Mouse (Mus musculus) urinary bladder, postnatal 14 days (tissue): ENCODE measurements around the gene Zfp771.
A peak's percentile ranks its signal among the peaks of the same experiment; 100 is the strongest.

Experiments used
- DNase-seq: peaks from one replicate; pipeline ENCODE4 v3.0.0; 2021; ENCODE audit warnings: low spot score

Zfp771 gene

DNA sequence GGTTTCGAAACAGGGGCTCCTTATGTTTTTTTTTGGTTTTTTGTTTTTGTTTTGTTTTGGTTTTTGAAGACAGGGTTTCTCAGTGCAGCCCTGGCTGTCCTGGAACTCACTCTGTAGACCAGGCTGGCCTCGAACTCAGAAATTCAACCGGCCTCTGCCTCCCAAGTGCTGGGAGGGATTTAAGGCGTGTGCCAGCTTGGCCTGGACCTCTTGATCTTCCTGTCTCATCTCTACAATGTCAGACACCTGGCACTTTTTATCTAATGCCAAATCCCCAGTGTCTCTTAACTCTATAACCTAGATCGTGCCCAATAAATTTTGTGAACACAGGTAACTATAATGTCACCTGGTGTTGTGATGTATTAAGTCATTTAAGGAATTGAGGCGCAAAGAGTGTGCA lies 9.3 kb downstream of the Zfp771 start:
- no peak for DNase-seq

DNA sequence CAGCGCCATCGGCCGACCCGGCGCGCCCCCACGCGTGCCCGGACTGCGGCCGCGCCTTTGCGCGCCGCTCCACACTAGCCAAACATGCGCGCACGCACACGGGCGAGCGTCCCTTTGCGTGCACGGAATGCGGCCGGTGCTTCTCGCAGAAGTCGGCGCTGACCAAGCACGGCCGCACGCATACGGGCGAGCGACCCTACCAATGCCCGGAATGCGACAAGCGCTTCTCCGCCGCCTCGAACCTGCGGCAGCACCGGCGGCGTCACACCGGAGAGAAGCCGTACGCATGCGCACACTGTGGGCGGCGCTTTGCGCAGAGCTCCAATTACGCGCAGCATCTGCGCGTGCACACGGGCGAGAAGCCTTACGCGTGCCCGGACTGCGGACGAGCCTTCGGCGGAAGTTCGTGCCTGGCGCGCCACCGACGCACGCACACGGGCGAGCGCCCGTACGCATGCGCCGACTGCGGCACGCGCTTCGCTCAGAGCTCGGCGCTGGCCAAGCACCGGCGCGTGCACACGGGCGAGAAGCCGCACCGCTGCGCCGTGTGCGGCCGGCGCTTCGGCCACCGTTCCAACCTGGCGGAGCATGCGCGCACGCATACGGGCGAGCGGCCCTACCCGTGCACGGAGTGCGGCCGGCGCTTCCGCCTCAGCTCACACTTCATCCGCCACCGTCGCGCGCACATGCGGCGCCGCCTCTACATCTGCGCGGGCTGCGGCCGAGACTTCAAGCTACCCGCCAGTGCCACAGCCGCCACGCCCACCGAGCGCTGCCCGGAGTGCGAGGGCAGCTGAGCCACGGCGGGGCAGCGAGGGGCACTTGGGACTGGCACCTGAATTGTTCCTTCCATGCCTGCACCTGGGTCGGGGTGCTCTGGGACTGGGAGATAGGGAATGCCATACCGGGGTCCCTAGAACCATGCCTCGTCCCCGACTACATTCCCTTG lies 10.0 kb downstream of the Zfp771 start:
- DNase-seq = peak; percentile 96

DNA sequence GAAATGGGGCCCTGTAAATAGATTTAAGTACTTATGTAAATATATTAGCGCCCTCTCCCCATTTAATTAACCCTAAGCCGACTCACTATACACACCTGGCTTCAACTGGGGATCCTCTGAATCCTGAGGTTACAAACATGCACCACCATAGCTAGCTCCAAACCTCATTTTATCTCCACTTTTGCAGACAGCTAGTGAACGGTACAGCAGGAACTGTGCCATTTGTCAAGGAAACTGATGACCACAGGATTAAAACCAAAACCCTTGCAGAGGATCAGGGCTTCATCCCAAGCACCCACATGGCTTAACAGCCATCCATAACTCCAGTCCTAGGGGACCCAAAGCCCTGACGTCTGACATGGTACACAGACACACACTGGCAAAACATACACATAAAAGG lies 10.9 kb downstream of the Zfp771 start:
- no peak for DNase-seq

DNA sequence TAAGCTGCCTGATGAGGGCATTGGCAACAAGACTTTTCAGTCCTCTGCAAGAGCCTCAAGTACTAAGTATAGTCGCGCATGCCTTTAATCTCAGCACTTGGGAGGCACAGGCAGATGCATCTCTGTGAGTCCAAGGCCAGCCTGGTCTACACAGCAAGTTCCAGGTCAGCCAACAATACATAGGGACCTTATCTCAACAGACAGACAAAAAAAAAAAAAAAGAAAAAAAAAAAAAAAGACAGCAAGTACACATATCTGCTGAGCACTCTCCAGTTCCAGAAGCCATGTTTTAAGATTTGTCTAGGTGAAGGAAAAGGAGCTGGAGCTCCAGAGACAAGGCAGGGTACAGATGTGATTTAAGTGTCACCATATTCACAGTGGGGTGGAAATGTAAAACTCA lies 11.9 kb downstream of the Zfp771 start:
- DNase-seq = no peak

DNA sequence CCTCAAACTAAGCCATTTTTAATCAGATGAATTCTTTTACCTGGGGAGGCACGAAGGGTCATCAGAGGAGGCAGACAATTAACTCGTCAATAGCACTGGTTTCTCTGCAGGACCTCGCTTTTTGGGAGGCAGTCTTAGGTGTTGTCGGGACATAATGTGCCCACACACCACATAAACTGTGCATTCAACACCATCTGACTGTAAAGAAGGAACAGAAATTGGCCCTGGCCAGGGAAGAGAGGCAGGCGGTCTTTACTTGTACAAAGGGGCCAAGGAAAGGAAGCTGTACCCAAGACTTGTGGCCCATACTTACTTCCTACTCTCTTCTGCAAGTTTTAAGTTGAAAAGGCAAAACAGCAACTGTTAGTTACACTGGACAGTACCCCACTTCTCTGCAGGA lies 12.4 kb downstream of the Zfp771 start:
- no peak for DNase-seq

DNA sequence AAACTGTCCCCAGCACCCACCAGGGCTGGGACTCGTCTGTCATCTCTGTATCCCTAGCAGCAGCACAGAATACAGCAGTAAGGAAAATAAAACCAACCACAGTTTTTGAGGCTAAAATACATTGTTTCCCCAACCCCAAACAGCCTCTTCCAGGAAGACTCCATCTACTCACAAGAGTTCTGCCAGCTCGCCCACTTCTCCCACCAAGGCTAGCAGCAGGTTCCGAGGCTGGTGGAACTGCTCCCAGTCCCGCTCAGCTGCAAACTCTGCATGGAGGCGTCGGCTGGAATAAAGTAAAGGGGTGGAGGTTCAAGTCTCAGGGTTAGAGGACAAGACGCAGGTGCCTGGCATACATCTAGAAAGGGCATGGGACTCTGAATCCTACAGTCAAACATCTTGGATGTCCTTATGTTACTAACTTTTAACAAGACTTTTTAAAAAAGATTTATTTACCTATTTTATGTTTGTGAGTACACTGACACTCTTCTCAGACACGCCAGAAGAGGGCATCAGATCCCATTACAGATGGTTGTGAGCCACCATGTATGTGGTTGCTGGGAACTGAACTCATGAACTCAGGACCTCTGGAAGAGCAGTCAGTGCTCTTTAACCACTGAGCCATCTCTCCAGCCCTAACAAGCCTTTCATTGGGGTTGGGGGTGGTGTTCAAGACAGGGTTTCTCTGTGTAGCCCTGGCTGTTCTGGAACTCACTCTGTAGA lies 15.3 kb downstream of the Zfp771 start:
- no peak for DNase-seq

DNA sequence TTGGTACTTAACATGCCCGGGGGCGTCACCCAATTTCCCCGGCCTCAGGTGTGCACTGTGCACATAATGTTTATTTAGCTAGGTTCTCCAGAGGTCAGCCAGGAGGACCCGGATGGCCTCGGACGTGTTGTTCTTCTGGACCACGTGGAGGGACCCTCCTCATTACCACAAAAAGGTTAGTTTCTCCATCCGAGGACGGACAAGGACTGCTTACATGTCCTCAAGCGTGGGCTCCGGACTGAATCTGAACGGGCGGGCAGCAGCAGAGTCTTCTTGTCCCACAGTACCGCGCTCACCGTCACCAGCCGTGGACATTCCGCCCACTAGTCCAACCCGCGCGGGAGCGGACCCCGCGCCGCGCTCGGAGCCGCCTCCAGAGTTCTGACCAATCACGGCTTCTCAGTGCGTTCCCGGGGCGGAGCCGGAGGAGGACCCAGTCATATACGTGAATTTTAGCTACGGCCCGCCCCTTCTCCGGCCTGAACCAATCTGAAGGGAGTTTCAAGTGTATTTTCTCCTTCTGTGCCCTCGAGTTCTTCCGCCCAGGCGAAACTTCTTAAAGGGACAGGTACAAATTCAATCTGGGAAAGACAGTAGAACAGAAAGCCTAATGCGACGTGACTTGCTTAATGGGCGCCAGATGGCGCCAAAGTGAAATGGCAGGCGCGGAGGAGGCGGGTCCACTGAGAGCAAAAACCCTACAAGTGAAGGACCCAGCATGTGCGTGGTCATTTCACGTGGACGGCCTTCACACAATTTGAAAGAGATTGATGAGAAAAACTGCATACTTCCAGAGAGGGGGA lies 16.4 kb downstream of the Zfp771 start, which contains the start of gene Dctpp1:
Gene Dctpp1 (minus strand): TSS at position 401 of the 803 bp plus-strand sequence.
- peak; percentile 96 for DNase-seq

DNA sequence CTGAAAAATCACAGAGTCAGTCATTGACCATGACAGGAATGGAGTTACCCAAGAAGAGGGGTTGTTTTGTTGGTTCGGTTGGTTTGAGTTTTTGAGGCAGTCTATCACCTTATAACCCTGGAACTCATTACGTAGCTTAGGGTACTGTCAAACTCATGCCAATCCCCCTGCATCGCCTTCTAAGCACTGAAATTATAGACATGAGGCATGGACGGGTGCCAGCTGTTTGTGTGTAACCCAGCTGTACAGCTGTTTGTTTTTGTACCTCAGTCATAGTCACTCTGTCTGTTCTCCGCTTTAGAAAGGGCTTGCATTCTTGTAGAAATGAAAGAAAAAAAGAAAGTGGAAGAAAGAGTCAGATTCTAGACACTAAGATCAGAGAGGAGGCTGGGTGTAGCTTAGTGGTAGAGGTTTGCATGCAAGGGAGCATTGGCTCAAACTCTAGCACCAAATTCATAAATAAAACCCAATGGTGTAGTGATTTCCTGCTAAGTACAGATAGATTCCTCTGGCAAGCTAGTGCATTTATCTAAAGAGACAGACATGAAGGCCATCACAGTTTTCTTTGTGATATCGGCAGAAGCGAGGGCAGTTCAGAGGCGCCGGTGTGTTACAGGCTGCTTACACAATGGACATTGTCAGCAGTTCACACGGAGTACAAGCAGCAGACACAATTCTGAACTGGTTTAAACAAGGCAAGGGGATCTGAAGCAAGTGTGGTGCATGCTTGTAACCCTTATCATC lies 18.3 kb downstream of the Zfp771 start:
- DNase-seq = no peak

DNA sequence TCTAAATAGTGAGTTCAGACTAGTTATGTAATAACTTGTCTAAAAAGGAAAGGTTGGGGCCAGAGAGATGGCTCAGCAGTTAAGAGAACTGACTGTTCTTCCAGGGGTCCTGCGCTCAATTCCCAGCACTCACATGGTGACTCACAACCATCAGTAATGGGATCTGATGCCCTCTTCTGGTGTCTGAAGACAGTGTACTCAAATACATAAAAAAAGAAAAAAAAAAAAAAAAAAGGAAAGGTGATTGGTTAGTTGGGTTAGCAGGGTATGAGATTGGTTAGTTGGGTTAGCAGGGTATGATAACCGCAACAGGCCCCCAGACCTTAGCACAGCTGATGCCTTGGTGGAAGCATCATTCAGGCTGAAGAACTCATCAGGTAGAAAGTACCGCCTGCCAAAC lies 19.5 kb downstream of the Zfp771 start:
- no peak for DNase-seq

DNA sequence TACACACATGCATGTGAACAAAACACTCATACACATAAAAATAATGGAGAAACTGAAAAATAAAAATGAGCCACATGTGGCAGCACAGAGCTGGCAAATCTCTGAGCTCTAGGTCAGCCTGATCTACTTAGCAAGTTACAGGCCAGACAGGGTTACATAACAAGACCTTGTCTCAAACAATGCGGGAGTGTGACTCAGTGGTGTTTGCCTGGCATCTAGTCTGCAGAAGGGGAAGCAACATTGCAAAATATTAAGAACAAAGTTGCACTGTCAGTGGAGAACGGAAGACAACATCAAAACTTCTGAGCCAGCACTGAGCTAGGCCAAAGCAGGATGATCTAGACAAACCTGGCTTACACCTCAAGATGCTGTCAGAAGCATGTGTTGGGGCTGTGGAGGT lies 26.2 kb downstream of the Zfp771 start:
- DNase-seq = no peak

DNA sequence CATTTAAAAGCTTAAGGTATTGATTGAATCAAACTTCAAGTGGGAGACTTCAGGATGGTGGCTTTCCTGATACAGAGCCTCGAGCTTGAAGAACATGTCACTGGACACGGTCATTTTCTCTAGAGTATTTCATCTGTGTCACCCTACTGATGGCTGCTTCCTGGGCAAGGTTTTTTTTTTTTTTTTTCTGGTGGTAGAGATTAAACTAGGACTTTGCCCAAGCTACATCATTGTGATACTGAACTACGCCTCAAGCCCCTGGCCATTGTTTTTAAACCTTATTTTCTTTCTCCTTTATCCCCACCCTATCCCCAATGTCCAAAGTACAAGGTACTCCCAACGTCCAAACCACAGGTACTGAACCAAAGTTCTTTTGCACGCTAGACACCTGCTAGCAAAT lies 26.6 kb downstream of the Zfp771 start:
- DNase-seq = no peak

DNA sequence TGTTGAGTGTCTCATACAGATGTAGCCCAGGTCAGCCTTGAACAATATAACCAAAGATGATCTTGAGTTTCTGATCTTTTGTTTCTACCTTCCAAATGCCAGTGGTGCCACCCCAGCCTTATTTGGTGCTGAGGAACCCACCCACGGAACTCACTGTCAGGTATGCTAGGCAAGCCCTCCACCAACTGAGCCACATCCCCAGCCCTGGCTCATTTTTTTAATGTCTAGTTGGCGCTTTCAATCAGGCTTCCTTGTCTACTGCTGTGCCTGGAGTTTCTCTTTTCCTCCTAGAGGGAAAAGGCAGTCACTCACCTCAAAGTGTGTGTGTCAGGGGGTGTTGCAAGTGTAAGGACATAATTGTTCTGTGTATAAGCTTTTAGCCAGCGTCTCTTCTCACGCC lies 27.0 kb downstream of the Zfp771 start:
- no peak for DNase-seq

DNA sequence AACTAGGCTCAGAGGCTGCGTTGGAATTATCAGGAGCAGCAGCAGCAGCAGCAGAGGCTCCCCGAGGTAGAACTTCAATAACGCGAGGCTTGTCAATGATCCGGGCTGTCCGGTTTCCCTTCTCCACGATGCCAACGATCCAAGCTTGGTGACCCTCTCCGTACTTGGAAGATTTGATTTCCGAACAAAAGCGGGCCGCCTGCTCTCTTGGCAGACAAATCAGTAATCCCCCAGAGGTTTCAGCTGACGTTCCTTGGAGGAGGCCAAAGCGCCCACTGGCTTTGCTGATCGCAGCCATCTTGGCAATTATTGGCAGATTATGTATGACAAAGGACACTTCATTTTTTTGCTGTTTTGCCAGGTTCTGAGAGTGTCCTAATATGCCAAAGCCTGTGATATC lies 28.5 kb downstream of the Zfp771 start:
- no peak for DNase-seq

DNA sequence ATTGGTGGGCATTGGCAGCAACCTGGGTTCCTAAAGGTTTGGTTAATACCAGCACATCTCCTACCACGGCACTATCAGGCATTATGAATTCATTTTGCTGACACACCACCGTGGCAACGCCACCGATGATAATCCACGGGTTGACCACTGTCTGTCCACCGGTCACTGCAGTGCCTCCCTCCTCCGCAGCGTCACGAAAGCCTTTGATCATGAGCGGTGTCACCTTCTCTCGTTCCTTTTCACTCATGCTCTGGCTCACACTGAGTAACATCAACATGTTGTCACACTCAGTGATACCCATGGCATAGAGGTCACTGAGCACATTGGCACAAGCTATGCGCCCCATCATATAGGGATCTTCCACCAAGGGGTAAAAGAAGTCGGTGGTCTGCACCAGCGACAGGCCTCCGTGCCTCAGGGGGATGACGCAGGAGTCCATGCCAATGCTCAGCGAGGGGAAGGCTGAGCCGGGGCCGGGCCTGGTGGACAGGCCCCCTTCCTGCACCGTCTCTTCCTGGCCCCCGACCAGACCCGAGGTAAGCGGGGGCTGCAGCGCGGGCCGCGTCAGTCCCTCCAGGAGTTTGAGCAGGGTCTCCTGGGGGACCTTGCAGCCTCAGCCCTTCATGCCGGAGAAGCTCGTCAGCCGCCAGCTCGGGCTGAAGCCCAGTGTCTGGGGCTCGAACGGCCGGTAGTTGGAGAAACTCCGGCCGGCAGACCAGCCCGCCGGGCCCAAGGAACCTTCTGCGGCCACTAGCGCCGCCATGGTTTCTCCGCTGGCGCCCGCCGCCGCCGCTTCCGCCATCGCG lies 29.2 kb downstream of the Zfp771 start:
- DNase-seq = peak; percentile 22

DNA sequence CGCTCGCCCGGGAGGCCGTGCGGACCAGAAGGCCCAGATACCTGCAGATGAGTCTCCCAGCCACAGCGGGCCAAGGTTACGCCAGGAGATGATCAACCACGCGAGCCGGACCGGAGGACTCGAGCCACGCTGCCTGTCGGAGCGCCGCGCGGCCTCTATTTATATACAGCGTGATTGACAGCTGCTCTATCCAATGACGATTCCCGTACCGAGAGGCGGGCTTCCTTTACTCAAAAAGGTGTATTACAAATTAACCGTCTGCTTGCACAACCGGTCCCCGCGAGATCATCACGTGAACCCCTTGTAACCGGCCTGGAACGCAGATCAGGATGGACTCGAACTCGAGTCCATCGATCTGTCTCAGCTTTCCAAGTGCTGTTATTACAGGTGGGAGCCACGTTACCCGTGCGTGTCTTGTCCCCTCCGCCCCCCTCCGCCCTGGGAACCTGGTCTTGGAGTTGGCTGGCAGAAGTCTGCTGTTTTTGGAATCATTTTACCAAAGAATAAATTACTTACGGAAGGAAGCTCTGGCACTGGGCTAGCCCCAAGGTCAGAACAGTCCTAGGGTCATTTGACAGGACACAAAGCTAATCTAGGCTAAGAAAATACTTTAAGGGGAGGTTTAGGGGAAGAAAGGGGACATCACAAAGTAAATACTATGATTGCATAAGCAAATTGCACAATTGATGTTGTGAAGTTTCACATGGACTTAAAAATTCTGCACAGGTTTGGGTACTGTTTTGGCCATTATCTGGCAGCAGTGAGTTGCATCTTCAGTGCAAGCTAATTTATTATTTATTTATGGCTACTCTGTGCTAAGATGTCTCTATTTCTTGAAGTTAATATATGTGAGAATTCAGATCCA lies 30.1 kb downstream of the Zfp771 start, which contains the start of gene Sephs2:
Gene Sephs2 (minus strand): TSS at position 131 of the 865 bp plus-strand sequence.
- DNase-seq = peak; percentile 95

DNA sequence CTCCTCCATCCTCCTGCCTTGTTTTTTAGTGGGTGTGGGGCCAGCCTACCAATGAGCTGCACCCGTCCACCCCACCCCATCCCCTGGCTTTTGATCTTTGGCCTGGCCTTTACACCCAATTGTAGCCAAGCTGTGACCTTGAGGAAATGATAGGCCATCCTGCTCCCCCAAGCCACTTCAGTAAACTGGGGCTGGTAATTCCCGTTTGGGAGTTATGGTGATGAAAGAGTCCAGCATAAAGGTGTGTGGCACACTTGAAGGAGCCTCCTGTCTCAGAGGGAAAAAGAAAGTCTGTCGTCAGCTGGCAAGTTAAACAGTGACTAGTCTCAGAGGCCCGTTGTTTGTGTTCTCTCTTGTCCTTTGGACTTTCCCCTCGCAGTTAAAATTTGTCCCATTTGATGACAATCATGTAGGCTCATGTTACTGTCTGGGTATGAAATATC lies 32.5 kb downstream of the Zfp771 start:
- no peak for DNase-seq

DNA sequence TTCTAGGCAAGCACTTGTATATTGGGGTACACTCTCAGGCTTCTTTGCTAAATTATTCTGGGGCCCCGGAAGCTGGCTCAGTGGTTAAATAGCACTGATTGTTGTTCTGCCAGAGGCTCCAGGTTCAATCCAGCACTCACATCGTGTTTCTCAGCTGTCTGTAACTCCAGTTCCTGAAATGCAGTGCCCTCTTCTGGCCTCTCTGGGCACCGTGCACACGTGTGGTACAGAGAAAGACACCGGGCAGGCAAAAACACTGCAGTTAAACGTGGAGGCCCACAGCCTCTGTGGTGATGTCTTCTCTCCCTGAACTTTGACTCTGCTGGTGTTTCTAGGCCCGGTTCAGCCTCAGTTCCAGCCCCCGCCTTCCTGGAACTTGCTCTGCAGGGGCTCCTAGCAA lies 34.2 kb downstream of the Zfp771 start:
- peak; percentile 32 for DNase-seq

DNA sequence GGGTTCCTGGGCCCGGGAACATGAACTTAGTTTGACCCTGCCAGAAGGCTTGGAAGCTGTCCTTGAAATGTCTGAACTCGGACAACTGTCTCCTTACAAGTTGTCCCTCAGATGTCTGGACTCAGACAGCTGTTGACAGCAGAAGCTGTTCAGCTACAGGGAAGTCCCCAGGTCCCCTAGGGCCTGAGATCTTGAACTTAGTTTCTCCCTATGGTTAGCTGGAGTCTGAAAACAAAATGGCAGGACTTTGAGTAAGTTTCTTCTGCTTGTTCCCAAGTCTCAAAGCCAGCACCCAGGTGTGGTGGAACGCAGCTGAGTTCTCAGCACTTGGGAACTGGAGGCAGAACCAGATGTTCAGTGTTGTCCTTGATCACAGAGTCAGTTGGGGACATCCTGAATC lies 36.0 kb downstream of the Zfp771 start:
- no peak for DNase-seq

DNA sequence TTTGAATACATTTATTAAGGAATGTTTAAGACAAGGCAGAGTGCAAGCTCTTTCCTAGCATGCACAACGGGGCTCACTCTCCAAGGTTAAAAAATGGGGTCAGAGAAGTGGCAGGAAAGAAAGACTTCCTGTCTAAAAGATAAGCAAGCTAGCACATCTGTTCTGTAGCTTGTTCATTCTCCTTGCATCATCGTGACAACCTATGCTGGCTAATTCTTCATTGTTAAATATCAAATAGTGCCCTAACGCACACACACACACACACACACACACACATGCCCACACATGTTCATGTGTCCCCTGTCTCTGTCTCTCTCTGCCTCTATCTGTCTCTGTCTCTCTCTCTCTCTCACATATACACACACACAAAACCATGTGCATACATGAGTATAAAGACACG lies 37.0 kb downstream of the Zfp771 start:
- no peak for DNase-seq

DNA sequence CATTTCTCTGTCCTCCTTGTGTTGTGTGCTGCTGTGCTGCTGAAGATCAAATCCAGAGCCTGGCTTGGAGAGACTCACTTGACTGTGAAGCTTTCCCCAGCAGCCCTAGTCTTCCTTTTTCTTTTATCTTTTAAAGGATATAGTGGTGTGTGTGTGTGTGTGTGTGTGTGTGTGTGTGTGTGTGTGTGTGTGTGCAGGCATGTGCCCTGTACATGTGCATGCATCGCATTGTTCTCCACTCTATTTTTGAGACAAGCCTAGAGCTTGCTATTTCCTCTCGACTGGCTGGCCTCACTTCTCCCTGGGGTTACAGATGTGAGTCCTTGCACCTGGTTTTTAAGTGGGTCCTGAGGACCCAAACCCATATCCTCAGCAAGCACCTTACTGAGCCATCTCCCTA lies 38.1 kb downstream of the Zfp771 start:
- DNase-seq = no peak
